Mouse (Mus musculus) left cerebral cortex, postnatal 10 days (tissue): ENCODE data around the gene Dlec1. TPM values are rescaled to one million over a fixed set of nuclear protein-coding genes. Genes with fewer than 3 reads are reported as not detected.
A peak's percentile ranks its signal among the peaks of the same experiment; 100 is the strongest.

Source experiments
- DNase-seq, 2 experiments: peaks; one replicate each; pipeline ENCODE4 v3.0.0; 2021 to 2022; ENCODE audit warnings: low spot score in 2 of 2, mixed read lengths in 1 of 2; ENCODE audit errors: extremely low spot score in 1 of 2
- intact Hi-C: fragments of 180-260 bp; cut with DNase I; formaldehyde crosslinking; loops from one replicate; pipeline ENCODE4 v1.15.1; 2025
- total RNA-seq, 2 experiments: library from RNA; stranded (reverse); gene quantifications; 2 replicates each; pipeline ENCODE4 v1.2.3; 2021

Gene Dlec1
- total RNA-seq: 1 to 10 TPM; 1.1 to 1.2 TPM

DNA sequence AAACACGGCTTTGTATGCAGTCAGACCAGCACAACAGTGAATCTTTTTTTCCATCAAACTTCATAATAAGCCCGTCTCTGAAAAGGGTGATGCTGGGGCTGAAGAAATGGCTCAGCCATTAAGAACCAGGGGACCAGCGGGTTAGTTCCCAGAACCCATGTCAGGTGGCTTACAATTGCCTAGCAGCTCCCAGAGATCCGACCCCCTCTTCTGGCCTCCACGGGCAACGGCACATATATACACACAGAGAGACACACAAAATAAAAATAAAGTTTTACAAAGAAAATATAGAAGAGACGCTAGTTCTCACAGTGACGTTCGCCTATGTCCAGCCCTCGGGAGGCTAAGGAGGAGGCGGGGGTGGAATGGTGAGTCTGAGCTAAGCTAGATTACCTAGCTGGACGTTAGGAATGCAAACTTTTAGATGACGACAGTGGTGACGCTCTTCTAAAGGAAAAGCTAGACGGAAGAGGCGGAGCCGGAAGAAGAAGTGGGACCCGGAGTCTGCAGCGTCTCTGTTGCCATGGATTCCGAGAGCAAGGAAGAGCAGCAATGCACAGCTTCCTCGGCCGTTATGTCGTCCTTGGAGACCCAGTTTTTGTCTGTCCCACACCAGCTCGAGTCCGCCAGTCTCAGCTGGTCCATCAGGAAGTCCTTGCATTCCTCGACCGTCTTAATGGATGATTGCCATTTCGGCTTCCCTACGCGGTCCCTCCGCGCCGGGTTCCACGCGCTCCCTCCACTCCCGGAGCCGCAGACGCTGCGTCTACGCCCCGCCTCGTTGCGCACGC lies at the start of gene Dlec1:
TSS of gene Dlec1 (plus strand) at position 487 of the 791 bp plus-strand sequence.
- DNase-seq: peak; percentile 81 to 82
- intact Hi-C loops: no loop called here

DNA sequence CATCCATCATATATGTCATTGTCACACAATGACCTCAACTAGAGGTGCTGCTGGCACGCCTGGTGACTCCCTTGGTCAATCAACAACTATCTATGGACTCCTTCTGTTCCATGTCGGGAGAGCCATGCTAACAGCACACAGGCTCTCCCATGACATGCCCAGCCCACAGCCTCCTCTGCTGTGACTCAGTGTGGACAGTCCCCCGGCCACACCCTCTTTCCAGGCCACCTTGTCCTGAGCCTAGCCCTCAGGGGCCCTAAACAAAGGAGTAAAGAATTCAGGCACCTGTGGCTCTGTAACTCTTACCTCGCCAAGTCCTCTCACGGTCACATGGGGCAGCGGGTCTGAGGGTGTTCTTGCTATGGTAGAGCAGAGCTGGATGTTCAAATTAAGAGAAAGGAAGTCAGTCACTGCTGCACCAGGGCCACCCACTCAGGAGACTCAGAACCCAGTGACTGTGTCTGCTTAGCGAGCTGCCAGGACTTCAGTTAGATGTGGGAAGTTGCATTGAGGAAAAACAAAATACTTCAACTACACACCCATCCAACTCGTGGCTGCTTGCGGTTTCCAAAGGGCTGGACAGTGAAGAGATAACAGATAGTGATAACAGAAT lies 48.2 kb upstream of the Dlec1 start:
- intact Hi-C loops: no loop called here
- peak in 1 of 2 experiments; percentile 18 for DNase-seq

DNA sequence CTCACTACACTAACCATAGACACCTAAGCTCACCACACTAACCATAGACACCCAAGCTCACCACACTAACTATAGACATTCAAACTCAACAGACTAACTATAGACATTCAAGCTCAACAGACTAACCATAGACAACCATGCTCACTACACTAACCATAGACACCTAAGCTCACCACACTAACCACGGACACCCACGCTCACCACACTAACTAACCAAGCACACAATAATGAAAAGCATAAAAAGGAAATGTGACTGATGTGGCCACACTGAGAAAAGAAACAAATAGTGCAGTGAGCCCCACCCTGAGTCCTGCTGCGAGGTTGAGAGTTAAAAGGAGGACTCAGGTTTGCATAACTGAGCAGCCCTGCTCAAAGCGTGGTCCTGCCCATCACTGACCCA lies 46.9 kb upstream of the Dlec1 start:
- intact Hi-C loops: no loop called here

DNA sequence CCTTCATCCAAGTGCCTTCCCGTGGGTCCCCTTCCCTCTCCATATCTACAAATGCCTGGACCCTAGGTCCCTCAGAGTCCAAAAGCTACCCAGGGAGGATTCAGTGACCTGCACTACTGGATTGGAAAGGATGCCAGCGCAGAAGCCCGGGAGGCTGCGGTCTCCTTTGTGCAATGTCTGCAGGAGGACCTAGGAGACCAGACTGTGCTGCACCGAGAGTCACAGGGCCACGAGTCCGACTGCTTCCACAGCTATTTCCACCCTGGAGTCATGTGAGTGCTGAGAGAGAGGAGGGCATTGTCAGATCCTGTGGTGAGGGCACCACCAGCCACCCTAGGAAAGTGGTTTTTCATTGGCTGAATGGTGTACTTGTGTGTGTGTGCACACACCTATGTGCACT lies 44.0 kb upstream of the Dlec1 start:
- intact Hi-C loops: no loop called here
- peak in 1 of 2 experiments; percentile 15 for DNase-seq

More for the DNA sequence above, 46.9 kb upstream of the Dlec1 start:
- DNase-seq: no peak

DNA sequence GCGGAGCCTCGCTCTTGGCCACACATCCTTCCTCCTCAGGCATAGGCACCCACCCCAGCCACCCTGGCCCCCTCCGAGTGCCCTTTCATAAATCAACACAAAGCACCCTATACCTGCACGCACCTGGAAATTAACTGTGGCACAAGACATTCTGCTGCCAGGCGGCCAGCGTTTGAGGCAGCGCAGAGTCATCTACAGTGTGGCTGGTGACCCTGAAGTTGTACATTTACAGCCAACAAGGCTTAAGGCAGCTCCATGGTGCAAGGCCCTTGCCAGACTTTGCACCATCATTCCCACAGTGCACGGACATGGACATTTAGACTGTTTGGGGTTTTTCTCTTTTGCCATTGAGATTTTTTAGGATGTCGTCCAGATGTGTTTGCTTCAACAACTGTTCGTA lies 41.6 kb upstream of the Dlec1 start:
- DNase-seq: no peak
- intact Hi-C loops: loop anchor here (10.0 kb wide), 1 partner anchor 466 kb away; no protein-coding TSS in a partner anchor

DNA sequence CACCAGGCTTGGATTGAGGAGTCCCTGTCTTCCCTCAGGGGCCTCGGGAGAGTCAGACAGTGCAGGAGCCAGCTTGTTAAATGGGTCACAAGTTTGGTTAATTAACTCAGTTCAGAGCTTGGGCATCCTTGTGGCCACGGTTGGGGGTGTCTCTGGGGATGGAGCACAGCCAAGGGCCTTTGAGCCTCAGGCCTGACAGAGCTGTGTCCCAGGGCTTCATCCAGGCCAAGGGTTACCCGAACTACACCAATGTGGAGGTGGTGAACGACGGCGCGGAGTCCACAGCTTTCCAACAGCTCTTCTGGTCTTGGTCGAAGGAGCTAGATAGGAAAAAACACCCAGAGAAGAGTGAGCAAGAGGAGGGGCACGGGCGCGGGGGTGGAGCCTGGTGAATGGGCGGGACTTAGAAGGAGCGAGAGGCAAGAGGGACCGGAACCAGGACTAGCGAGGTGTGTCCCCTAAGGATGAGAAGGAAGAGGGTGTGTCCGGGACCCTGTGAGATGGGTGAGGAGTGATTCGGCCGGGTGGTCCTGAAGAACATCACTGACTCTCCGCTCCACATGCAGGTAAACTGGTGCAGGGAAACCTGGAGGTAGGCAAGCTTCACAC lies 39.1 kb upstream of the Dlec1 start:
- no peak for DNase-seq
- intact Hi-C loops: loop anchor here (10.0 kb wide), 1 partner anchor 468 kb away; no protein-coding TSS in a partner anchor

DNA sequence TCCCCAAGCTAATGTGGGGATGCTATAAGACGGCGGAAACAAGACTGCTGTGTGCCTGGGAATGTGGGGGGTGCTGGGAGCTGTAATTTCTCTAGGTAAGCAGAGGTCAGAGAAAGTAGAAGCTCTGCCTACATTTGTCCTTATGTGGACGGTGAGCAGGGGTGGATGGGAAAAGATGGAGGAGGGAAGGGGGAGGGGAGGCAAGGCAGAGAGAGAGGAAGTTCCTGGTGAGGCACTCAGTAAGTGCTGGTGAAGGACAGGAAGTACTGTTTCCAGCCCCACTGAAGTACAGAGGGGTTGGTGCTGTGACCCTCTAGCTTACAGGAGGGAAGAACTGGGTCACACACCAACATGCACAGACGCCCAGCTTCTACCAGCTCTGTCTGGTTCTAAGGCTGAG lies 38.0 kb upstream of the Dlec1 start:
- peak in 1 of 2 experiments; percentile 45 for DNase-seq
- intact Hi-C loops: loop anchor here (10.0 kb wide), 1 partner anchor 469 kb away; no protein-coding TSS in a partner anchor

DNA sequence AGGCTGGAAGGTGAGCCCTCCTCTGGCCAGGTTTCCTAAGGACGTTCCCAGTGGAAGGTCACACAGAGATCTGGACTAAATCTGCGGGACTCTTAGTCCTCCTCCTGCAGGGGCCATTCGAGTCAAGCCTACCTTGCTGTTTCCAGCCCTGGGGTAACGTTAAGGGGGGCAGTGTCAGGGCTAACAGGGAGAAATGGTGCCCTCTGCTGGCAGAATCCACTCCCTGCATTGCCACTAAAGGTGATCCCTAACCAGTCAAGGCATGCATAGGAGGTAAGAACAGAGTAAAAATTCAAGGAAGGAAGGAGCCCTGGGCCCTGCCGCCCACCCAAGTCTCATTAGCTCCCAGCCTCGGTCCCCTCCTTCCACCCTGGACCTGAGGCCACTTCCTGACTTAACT lies 34.7 kb upstream of the Dlec1 start:
- intact Hi-C loops: loop anchor here (2.0 to 10.0 kb wide), 2 partner anchors 147 to 473 kb away; no protein-coding TSS in a partner anchor
- peak; percentile 69 to 82 for DNase-seq

DNA sequence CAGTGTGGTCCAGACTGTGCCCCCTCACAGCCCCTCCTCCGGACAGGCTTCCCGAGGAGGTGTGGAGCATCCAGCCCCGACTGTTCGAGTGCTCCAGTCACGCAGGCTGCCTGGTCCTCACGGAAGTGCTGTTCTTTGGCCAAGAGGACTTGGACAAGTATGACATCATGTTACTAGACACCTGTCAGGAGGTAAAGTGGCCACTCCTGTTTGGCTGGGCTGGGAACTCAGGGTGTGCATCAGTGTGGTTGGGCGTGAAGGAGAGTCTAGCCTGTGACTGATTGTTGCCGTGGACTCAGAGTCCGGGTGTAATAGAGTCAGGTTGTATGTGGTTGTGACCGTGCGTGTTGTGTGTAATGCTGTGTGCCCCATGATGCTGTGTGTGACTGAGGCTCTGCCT lies 34.0 kb upstream of the Dlec1 start:
- intact Hi-C loops: loop anchor here (10.0 kb wide), 1 partner anchor 473 kb away; no protein-coding TSS in a partner anchor
- no peak for DNase-seq

DNA sequence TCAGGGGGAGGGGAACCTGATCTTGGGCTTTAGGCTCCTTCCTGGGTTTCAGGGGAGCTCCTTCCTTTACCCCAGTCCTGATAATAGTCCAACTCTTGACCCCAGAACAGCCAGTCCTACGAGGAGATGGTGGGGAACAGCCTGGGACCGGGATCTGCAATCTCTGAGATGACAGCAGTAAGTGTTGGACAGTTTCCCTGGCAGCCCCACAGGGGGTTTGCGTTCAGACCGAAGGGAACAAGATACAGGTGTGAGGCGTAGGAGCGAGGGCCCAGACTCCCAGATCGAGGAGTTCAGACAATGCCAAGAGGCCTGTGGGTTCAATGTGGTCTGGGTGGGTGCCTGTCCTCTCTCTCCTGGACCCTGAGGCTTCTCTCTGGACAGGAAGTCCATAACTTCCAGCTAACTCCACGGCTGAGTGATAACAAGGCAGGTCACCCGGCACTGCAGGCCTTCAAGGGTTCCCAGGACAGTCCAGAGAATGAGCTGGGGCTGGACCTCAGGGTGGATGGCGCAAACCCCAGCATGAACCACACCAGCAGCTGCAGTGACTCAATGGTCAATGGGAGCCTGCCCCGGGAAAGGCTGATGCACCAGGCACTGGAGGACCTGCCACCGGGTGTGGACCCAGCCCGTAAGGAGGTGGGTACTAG lies 32.0 kb upstream of the Dlec1 start:
- DNase-seq: no peak
- intact Hi-C loops: no loop called here

DNA sequence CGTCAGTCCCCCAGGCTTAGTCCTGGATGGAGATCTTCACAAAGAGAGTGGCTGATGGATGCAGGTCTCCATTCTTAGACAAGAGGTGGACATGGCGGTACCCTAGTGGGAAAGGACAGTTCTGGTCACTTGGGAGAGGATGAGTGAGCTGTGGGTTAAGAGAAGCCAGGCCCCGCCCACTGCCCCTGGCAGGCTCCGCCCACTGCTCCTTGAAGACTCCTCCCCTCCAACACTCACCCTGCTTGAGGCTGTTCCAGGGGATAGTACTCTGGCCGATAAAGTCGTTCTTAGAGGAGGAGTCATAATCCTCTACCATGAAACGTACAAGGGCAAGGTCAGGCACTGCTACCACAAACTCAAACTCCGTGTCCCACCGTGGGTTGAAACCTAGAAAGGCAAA lies 30.5 kb upstream of the Dlec1 start:
- intact Hi-C loops: no loop called here

DNA sequence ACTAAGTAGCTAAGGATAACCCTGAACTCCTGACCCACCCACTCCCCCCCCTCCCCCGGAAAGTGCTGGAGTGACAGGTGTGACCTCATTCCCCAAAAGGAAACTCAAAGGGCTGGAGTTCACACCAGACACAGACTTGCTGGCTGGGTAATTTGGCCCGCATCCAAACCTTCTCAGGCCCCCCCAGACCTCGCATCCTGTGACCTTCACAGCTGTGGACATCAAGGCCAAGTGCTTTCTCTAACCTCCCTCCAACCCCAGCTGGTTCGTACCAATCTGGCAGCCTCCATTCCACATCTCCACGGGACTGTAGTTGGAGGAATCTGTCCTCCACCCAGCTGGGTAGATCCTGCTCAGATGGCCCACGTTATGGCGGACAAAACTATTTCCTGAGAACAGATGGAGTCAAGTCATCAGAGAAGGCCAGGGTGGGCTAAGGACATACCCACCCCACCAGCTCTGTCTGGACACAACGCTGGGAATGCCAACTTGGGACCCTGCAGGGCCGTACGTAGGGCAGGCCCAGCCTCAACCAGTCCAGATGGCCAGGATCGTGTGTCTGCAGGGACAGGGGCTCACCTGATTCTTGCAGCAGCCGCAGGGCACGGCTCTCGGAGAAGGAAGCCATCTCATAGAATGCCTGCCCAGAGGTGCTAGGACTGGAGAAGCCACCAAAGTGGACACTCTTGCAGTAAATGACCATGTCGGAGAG lies 28.9 kb upstream of the Dlec1 start:
- intact Hi-C loops: no loop called here
- DNase-seq: peak in 1 of 2 experiments; percentile 72

More for the DNA sequence above, 30.5 kb upstream of the Dlec1 start:
- DNase-seq: no peak

DNA sequence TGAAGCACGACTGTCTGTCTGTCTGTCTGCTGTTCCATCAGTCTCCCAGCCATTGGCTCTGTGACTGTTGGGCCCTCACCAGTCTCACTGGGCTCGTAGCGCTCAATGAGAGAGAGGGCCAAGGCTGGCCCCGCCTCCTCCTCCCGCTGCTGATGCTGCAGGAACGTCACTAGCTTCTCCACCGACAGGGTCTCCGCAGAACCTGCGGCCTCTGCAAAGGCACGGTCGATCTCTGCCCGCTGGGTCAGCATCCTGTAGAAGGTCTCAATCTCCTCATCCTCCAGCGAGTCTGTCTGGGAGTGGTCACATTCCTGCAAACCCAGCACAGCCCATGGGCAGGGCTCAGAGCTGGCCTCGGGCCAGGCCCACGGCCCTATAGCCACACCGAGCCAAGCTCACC lies 26.6 kb upstream of the Dlec1 start:
- DNase-seq: no peak
- intact Hi-C loops: no loop called here

DNA sequence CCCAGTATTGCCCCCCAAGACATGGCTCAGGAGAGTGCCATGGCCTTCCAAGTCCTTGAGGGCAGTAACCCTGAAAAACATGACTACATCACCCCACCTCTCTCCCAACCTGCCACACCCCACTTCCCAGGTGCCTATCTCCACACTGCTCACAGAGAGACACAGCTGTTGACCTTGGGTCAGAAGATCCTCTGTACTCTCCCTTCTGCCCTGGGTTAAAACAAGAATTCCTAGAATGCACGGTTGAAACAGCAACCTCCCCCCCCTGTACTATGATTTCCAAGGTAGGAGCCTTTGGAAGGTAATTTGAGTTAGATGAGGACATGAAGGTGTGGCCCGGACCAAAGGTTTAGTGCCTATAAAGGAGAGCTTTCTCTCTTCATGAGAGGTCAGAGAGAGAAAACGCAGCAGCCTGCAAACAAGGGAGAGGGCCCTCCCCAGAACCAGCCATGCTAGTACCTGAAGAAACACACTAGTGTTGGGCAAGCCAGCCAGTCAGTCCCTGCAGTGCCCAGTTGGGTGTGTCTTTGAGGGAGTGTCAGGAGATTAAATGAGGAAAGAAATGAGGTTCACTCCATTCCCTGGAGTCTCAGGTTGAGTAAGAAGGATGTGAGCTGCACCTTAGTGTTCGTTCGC lies 22.1 kb upstream of the Dlec1 start:
- DNase-seq: no peak
- intact Hi-C loops: no loop called here

DNA sequence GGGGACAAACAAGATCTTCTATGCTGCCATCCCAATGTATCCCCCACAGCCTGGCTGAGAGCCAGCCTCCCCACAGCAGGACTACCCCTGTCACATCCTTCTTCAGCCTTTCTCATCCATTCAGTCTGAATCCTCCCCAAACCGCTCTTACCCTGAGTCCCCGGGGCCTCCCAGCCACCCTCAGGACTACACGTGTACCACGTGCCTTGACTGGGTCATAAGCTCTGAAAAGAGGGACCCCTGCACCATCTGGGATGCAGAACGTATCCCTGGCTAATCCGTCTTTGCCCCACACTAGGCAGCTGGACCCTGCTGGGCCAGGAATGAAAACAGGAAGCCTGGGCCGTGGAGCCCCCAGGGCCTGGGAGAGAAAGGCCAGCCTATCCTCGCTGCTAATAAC lies 20.2 kb upstream of the Dlec1 start:
- DNase-seq: peak in 1 of 2 experiments; percentile 77
- intact Hi-C loops: no loop called here

DNA sequence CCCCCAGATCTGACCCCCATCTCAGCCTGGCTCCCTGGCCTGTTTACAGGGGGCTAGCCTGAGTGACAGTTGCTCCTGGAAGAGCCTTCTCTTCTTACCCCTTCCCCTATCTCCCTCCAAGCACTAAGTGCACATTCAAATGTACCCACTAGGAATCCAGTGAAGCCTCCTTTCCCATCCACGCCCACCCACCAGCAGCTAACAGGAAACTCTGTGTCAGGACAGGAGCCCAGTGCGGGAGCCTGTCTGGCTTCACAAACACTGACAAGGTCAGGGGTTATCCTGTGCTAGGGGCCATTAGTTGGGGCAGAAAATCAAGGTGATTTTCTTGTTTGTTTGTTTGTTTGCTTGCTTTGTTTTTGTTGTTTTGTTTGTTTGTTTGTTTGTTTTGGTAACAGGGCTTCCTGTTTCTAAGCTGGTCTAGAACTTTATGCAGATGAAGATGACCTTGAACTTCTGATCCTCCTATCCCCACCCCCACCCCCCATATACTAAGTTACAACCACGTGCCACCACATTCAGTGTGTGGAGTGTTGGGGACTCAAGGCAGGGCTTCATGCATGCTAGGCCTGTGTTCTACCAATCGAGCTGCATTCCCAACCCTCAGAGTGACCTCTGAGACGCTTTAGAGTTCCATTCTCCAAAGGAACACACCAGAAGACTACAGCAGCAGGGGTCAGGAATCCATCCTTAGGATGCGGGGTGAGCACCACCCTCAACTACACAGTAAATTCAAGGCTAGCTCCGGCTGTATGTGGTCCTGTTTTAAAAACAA lies 19.4 kb upstream of the Dlec1 start:
- DNase-seq: no peak
- intact Hi-C loops: no loop called here

DNA sequence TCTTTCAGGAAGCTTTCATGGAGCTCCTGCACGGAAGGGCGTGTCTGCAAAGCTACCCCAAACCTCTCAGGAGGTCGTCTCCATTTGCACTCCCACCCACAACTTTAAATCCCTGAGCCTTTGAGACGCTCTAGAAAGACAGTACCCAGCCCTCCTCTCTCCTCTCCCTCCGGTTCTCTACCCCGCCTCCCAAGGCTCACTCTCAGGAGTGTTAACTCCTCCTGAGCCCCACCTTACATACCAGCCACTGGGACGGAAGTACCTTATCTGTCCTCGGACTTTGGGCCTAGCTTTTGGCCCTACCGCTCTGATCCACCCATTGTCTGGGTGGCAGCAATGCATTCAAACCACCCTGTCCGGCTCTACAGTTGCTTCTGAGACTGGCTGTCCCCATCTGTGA lies 18.3 kb upstream of the Dlec1 start:
- intact Hi-C loops: no loop called here
- DNase-seq: no peak
